Mouse (Mus musculus) CD4-positive, CD25-positive, alpha-beta regulatory T cell, adult 2 months (primary cell): ENCODE results near the gene Usp5.
"Not testable (repeated sequence)": the region's sequence is repeated elsewhere in the genome, so short reads cannot be mapped to it uniquely, and the experiment has no call there.

Source experiments
- DNase-seq: peaks from one replicate; pipeline ENCODE4 v3.0.0-alpha.2; 2012; ENCODE audit warnings: low read depth, low spot score

The Usp5 gene

DNA sequence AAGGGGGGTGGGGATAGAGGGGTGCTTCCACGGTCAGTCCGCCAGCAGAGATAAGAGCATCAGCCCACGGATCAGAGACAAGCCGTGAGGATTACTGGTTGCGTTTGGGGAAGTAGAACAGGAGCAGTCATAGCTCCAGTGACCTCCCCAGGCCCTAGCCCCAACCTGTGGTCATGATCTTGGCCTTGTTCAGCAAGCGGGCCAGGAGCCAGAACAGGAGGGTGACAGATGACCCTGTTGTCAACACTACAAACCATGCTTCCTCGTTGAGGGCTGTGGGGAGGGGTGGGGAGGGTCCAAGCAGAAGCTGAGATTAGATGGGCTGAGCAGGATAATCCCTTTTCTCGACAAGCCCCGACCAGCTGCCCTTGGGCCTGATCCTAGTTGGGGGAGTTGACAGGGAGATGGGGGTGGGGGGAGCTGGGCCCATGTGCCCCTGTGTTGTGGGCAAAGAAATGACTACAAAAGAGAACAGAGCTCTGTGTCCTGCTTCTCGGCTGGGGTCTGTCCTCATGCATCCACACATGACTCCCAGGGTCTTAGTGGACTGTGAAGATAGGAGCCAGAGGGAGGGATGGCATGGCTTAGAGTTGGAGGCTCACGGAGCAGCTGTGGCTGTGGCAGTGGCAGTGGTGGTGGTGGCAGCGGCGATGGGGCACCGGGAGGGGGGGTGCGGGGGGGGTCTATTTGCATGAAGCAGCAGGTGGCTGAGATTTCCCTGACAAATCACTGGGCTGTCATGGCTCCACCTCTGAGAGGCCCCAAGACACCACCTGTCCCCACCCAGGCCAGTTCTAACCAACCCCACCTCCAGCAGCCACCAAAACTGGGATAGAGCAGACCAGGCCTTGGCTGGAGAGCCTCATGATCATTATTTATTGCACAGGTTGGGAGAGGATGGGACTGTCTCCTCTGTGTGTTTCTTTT is 11.2 kb upstream of the Usp5 start, which contains the start of gene Gnb3:
Gene Gnb3 (minus strand): TSS at position 35 of the 927 bp plus-strand sequence.
- no peak for DNase-seq

DNA sequence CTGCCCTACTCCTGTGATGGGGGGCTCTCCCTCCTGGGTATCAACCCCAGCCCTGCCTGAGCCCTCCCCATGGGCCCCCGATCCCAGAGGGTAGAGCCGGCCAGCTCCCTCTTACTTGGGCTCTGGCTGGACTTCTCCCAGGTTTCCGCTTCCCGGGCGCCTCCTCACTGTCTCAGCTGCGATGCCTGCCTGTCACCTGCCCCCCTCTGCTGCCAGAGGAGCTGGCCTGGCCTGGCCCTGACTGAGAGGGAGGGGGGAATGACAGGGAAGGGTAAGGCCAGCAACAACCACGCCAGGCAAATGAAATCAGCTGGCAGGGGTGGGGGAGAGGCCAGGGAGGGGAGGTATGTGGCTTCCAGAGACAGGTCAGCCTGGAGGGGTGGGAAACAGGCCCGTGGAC is 10.5 kb upstream of the Usp5 start:
- DNase-seq, result no peak

DNA sequence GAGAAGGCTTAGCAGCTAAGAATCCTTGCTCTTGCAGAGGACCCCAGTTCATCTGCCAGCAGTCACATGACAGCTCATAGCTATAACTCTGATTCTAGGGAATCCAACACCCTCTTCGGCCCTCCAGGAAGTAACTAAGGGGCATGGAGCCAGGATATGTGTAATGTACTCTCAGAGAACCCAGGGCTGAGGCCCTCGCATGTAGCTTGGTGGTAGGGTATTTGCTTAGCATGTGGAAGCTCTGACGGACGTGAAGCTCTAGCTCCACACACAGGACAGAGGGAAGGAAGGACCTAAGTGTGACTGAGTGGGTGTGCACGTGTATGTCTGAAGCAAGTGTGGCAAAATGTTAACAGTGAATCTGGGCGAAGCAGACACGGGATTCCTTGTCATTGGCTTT is 7.1 kb upstream of the Usp5 start:
- no peak for DNase-seq

DNA sequence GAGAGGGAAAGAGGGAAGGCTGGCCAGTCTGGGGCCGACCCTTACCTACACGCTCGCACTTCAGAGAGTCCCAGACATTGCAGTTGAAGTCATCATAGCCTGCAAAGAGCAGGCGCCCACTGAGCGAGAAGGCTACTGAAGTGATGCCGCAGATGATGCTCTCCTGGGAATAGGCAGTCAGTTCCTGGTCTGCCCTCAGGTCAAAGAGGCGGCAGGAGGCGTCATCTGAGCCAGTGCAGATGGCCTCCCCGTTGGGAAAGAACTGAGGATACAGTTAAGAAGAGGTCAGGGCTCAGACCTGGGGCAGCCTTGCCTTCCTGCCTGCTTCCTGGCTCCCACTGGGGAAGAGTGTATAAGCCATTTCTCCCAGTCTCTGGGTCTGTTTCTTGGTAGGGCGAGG is 6.2 kb upstream of the Usp5 start:
- DNase-seq, result no peak

DNA sequence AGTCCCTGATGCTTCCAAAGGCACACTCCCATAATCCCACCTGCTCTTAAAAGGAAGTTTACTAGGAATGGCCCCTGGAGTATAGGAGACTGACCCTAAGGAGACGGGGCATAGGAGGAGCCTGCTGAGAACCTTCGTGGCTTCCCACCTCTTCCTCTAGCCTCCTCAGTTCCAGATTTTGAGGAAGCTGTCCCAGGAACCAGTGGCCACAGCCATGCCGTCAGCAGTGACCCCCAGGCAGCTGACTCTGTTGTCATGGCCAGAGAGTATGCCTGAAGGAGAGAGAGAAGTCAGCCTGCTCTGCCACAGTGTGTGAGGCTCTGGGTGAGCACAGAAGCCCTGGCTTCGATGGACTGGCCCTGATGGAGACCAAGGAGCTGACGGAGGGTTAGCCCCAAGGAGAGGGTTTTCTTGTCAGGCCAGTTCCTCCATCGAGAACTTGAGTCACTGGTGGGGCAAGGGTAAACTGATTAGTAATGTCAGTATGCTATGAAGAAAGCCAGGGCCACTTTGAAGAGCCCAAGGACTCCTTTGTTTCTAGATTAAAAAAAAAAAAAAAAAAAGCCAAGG is 5.3 kb upstream of the Usp5 start:
- DNase-seq, result no peak

DNA sequence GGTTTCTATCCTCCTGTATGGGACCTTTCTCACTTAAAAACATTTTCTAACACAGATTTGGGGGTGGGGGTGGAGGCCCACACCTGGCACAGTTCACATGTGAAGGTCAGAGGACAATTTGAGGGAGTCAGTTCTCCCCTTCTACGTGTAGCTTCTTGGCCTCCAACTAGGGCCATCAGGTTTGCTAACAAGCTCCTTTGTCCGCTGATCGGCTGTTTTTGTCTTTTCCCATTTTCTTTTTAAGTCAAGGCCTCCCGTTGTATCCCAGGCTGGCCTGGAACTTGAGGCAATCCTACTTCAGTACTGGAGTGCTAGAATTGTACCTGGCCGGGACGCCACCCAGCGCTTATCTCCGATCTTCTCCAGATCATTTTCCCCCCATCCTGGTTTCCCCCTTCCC is 2.4 kb upstream of the Usp5 start:
- DNase-seq, result no peak

DNA sequence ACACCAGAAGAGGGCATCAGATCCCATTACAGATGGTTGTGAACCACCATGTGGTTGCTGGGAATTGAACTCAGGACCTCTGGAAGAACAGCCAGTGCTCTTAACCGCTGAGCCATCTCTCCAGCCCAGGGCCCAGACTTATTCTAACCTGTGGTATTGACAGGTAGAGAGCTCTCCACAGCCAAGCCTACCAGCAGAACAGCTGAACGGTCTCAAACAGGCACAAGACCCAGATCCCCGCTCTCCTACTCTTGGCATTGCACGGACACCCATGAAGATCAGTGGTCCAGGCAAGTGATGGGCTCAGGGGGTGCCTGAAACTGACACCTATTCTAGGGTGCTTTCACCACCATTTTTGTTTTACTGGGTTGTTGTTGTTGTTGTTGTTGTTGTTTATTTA is 1.9 kb upstream of the Usp5 start:
- DNase-seq, result not testable (repeated sequence)

DNA sequence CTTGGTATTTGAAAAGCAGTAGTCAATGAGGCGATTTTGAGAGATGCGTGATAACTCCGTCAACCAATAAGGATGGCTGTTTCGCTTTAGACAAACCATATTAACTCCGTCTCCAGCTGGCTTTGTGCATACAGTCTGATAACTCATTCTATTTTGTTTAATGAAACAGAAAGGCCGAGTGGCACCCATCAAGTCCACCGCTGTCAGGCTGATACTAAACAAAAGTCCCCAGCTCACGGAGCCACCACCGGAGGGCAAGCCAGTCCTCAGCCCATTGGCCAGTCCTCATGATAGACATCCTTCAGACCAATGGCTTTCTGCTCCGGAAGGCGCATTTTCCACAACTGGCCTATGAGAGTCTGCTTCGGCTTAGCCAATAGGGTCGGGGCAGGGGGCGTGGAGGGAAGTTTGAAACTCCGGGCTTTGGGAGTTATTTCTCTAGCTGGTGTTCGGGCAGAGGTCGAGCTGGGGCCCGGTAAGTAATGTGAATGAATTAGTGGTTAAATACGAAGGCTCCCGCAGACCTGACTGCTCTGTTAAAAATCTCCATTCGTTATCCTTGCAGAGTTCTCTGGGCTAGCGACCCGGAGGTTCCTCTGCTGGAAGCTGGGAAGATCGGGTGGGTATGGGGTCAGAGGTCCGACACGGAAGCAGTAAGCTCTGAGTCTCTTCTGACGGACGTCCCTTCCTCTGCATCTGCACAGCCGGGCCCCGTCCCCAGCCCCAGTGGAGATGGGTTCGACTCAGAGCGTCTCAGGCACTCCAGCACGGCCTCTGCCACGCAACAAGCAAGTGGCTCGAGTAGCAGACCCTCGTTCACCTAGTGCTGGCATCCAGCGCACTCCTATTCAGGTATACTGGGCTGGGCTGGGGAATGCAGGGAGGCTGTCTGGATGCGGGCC is 766 bp upstream of the Usp5 start:
- peak; percentile 95 for DNase-seq

DNA sequence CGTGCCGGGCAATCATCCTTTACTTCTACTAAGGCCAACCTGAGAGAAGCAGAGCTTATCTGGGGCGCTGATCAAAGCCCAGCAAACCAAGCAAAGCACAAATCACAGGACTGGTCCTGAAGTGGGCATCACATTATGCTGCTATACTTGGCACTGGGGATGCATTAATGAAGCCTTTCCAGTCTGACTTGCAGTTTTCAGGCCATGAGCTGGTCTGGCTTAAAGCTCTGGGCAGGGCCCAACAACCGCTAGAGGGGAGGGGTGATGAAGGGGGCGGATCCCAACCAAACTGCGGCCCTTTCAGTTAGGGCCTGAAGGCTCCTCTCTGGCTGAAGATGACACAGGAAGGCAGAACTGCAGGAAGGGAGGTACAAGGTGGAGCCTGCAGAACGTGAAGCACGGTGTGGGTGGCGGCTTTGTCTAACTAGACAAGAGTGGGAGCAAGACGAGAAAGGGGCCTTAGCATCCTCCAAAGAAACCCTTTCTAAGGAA is 1.1 kb downstream of the Usp5 start:
- DNase-seq, result peak; percentile 57

DNA sequence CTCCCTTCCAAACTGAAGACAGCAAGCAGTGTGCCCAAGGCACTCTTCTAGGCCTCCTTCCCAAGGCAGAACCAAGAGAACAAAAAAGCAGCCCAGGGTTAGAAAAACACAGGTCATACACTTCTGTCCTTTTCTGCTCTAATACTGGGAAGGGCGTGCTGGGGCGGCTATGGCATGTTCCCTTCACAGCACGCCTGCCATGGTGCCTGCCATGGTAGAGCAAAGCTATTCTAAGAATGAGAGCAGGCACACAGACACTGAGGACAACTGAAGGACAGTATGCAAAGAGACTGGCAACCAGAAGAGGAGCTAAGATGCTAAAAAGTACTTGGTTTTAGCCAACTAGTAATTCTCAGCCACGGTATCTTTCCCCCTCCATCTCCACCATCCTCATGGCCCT is 7.2 kb downstream of the Usp5 start:
- DNase-seq, result no peak

DNA sequence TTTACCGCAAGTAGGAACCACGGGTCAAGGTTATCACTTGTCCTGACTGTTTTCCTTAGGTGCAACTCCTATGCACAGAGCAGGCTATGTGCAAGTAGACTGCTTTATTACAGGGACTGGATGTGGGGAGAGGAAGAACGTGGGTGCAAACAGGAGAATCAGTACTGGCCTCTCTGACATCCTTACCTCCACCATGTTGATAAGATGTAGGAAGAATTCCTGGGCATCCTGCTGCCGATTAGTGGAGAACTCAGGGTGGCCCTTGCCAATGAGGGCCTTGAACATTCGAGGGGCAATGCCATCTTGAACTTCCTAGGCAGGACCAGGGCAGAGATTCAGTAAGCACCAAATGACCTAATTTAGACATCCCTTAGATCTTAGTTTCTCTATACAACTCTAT is 8.4 kb downstream of the Usp5 start:
- DNase-seq, result no peak

DNA sequence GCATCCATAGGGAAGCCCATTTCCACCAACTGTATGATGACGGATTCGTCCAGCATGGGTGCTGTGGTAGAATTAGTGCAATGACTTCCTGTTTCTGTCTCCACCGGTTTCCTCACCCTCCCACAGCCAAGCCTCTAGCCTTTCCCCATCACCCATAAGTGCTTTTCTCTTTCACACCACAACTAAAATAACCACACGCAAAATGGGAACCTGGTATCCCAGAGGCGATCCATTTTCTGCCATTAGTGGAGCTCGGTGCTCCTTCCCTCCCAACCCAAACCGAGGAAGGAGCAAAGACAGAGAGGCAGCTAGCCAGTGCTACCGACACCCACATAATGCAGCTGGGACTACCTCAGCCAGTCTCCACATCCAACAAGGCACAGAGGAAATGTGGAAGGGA is 11.3 kb downstream of the Usp5 start:
- DNase-seq, result no peak

DNA sequence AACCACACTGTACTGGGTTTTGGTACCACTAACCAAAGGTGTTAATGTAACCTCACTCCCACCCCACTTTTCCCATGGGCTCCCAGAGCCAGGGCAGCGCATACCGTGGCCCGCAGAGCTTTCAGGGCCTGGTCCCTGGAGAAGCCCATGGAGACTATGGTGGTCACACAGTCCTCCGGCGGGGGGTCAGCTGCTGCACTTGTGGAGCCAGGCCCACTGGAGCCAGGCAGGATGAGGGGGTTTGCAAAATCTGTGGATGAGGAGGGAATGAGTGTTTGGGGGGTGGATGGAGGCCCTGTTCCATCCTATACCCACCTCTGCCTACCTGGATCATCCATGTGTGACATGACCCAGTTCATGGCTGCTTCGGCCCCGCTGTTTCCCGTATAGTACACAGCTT is 11.7 kb downstream of the Usp5 start:
- DNase-seq, result no peak

DNA sequence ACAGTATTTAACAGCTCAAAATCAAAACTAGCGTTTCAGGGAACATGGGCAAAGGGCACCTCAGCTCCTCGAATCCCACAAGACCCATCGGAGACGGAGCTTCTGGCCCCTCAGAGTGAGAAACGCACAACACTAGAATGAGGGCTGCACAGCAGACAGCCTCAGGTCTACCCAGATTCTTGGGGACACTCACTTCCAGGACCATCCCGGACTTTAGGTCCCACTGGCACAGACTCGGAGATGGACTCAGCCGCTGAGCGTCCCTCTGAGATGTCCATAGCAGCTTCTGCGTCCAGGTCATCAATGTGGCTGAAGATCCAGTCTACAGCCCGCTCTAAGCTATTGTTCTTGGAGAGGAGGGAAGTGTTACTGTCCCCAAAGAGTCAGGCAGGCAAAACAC is 12.2 kb downstream of the Usp5 start:
- DNase-seq, result no peak

DNA sequence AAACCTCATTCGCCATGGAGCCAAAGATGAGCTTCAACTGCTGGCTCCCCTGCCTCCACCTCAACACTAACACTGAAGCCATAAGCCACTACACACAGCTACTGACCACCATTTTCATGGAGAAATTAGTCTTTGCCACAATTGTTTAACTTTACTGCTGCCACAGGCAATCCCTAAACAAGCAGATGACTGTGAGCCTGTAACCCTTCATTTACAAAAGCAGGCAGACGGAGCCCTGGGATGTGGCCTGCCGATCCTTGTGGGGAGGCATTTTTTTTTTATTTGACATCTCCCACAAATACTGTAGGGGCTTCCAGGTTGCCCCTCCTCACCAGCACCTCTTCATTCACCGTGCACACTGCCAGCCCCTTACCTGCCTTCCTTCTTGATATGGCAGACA is 12.7 kb downstream of the Usp5 start:
- DNase-seq, result no peak

DNA sequence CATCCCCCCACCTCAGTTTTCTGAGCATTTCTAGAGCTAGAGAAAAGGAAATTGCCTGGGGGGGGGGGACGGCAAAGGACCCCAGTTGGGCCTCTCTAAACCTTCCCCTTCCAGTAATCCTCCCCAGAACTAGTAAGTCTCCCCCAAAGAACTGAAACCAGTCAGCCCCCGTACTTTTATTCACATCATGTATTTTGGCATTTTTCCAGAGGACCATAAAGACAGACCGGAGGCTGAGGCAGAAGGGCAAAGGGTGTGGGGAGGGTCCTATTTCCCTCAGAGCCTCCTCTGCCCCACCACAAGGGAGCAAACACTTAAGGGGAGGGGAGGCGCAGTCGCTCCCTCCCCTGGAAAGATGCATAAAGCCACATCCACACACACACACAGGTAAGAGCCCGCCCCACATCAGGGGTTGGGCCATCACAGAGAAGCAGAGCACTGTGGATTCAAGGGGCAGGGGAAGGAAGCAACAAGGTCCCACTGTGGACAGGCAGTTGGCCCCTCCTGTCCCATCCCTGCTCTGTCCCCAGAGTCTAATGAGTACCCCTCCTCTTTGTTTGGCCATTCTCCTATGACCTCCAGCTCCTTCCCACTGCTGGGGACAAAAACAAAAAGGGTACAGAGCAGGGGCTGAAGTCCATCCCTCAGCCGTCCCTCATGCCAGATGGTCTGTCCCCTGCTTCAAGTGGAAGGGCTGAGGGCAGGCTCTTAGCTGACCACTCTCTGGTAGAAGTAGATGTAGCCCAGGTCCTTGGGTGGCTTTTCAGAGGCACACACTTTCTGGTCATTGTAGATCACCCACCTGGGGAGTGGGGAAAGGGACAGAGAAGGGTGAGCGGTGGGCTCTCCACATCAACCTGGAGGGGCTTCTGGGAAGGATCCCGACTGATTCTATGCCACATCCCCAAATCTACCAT is 14.2 kb downstream of the Usp5 start:
- no peak for DNase-seq

DNA sequence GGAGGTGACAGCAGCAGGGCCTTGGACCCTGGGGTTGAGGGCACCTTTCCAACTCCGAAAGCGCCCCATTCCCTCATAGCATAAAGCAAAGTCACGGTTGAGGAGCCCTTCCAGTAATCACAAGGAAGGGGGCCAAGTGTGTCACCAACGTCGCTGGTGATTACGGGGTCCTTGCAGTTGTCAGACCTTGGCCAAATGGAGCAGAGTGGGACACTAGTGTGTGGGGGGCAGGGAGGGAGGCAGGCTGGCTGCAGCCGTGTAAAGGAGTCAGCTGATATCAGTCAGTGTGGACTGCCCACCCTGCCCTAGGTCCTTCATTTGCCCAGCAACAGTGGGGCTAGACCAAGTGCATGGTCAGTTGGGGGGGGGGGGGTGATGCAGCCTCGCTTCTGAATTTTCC is 14.8 kb downstream of the Usp5 start:
- no peak for DNase-seq

DNA sequence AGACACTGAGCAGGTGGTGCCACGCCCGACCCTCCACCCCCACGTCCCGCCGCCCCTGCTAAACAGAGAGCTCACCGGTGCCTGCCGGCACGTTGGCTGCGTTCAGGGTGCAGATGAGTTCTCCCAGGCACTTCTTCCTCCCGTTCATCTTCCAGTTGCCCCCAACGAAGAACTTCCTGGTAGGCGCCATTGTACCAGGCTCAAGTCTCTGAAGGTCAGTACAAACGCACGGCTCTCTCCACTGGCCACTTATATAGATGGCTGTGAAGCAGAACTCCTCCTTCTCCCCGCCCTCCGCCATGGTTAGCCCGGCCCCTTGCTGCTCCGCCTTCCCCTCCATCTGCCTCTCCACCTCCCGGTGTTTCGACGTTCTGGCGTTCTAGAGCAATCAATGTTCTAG is 15.4 kb downstream of the Usp5 start, which contains the start of gene Tpi1:
Gene Tpi1 (minus strand): TSS at position 364 of the 400 bp plus-strand sequence.
- peak; percentile 87 for DNase-seq

DNA sequence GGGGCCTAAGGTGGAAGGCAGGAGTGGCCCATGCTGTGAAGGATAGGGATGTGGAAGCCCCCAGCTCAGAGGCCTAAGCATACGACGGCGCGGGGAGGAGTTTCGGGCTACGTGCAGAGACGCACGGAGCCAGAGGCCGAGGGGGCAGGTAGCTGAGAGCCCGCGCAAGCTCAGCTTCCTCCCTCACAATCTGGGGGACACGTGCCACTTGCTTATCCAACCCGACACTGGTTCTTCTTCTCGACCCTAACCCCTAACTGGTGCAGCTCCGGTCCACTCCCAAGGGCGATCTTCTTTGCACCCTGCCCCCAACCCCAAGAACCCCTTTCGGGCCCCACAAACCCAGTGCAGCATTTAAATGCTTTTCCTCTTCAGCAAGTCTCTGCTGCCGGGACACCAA is 15.8 kb downstream of the Usp5 start:
- DNase-seq, result peak; percentile 79

DNA sequence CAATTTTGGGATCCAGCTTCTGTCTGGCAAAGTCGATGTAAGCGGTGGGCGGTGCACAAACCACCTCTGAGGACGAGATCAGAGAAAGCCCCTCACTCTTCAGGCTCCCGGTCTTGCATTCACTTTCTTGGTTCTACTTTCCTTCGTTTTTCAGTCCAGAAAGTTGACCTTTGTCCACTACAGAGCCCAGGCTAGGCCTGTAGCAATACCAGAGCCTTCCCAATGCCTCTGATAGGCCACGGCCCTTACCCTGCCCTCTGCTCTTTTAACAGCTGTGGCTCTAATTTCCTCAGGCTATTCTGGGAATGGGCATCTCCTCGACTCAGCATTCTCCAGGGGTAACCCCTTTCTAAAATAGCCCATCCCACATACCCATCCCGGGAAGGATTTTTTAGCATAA is 16.4 kb downstream of the Usp5 start:
- DNase-seq, result no peak
